Mouse (Mus musculus) kidney, postnatal 0 days (tissue): ENCODE data around the gene Gm10521. TPM values are rescaled to one million over a fixed set of nuclear protein-coding genes. Genes with fewer than 3 reads are reported as not detected.

ENCODE experiments used
- ATAC-seq: fragments of 200-750 bp; cut with Nextera tagmentation; replicated peaks from 2 replicates; pipeline ENCODE4 v1.8.0; 2017; ENCODE audit warnings: low read depth, moderate number of reproducible peaks, moderate TSS enrichment, moderate library complexity; ENCODE audit not compliant: low FRiP score
- DNase-seq: peaks from one replicate; pipeline ENCODE4 v3.0.0-alpha.2; 2016; ENCODE audit warnings: low spot score
- H3K27ac ChIP-seq: fragments of 300-500 bp; sonication (generic); 2 replicates; pipeline ENCODE4 v1.5.1; 2014; ENCODE audit warnings: mild to moderate bottlenecking
- H3K27me3 ChIP-seq: fragments of 300-500 bp; sonication (generic); 2 replicates; pipeline ENCODE4 v1.6.1; 2014; ENCODE audit warnings: low read length, mixed read lengths; ENCODE audit not compliant: insufficient read depth
- H3K36me3 ChIP-seq: fragments of 300-500 bp; sonication (generic); 2 replicates; pipeline ENCODE4 v1.6.1; 2014; ENCODE audit warnings: low read length, mixed read lengths; ENCODE audit not compliant: insufficient read depth
- H3K4me1 ChIP-seq: fragments of 300-500 bp; sonication (generic); replicated peaks from 2 replicates; pipeline ENCODE4 v1.6.1; 2014; ENCODE audit warnings: antibody characterized with exemption, low read length, mixed read lengths; ENCODE audit not compliant: insufficient read depth
- H3K4me2 ChIP-seq: fragments of 300-500 bp; sonication (generic); 2 replicates; pipeline ENCODE4 v1.6.1; 2014; ENCODE audit warnings: mild to moderate bottlenecking, low read length, moderate library complexity, mixed read lengths
- H3K4me3 ChIP-seq: fragments of 300-500 bp; sonication (generic); replicated peaks from 2 replicates; pipeline ENCODE4 v1.5.1; 2014; ENCODE audit warnings: low read depth, low read length
- H3K9ac ChIP-seq: fragments of 300-500 bp; sonication (generic); 2 replicates; pipeline ENCODE4 v1.6.1; 2014; ENCODE audit warnings: low read depth, low read length
- H3K9me3 ChIP-seq: fragments of 300-500 bp; sonication (generic); replicated peaks from 2 replicates; pipeline ENCODE4 v1.6.1; 2016; ENCODE audit warnings: low read length, inconsistent platforms, mixed read lengths
- CTCF ChIP-seq: IDR thresholded peaks from 2 replicates; pipeline ENCODE4 v1.5.1; 2016; ENCODE audit warnings: antibody characterized with exemption, low read depth, mild to moderate bottlenecking, moderate library complexity
- WGBS: fragments of 180-500 bp; shearing (Covaris S2); extraction: QIAGEN DNeasy Blood & Tissue Kit; methylation state at CpG from one replicate; pipeline ENCODE4 v1.1.7; 2014; 5-methylcytosine and 5-hydroxymethylcytosine counted together
- polyA plus RNA-seq: library from polyadenylated mRNA; unstranded; fragments of >200 nt; fragmentation: Nextera tagmentation; extraction: Ambion mirVana; gene quantifications from 2 replicates; pipeline ENCODE4 v1.2.1, GENCODE M21; 2015

Gm10521 gene
- polyA plus RNA-seq, 1 experiment from 2014 or later = not detected

DNA sequence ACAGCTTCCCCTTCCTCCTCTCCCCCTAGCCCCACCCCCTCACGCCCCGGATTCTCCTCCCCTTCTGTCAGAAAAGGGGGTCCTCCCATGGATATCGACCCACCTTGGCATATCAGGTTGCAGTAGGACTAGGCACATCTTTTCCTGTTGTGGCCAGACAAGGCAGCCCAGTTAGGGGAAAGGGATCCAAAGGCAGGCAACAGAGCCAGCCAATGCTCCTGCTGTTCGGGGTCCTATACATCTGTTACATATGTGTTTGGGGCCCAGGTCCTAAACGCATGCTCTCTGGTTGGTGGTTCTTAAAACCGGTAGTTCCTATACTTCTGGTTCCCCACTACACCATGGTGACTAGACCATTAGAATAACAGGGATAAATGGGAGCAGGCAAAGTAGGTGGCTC is 45.2 kb downstream of the Gm10521 start:
- Histone ChIP-seq H3K9me3 (no peaks in the 10 kb centered on the region), H3K36me3 (no peaks in the 10 kb centered on the region), H3K27me3 (no peaks in the 10 kb centered on the region), H3K4me2 (no peak overlapping the region), H3K9ac (no peak overlapping the region), H3K27ac (no peak overlapping the region), H3K4me1 (no peaks in the 10 kb centered on the region), H3K4me3 (no peak overlapping the region)
- TF ChIP-seq CTCF = no peak
- ATAC-seq (no peak), DNase-seq (no peak)
- 80% methylated on average over 6 of the region's 6 CpGs for WGBS

DNA sequence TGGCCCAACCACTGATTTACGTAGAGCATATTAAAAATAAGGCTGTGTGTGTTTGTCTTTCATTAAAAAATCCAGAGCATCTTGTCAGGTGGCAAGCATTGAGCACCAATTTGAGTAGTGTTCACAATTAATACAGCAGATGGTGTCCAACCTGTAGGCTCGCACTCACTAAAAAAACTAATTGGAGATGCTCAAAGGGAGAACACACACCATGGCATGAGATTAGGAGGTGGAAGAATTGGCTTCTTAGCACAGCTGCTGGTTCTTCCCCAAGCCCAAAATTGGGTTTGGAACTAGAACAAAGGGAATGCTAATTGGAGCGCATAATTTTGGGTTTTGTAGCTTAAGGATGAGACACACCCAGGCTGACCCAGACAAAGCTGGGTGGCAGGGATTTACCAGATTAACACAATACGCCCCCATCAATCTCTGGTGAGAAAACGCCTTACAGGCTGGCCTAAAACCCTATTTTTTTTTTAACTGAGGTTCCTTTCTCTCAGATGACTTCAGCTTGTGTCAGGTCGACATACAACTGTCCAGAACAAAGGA is 51.1 kb downstream of the Gm10521 start:
- 75% methylated on average over 6 of the region's 6 CpGs for WGBS
- H3K9me3 ChIP-seq = no peaks in the 10 kb centered on the region
- H3K27me3 ChIP-seq = no peaks in the 10 kb centered on the region

More for the DNA sequence above, 51.1 kb downstream of the Gm10521 start:
- no peaks in the 10 kb centered on the region for H3K36me3 ChIP-seq
- no peak overlapping the region for H3K4me3 ChIP-seq
- no peak overlapping the region for H3K4me2 ChIP-seq
- no peak for DNase-seq
- H3K9ac ChIP-seq = no peak overlapping the region
- H3K4me1 ChIP-seq = no peaks in the 10 kb centered on the region
- ATAC-seq = no peak
- TF ChIP-seq CTCF = no peak
- H3K27ac ChIP-seq = no peak overlapping the region

Other genes starting within 250 kb of the Gm10521 start
- not detected in 2 replicates for gene Slamf7, start 242.6 kb upstream of the Gm10521 start, polyA plus RNA-seq
- gene Cd48, start 213.7 kb upstream of the Gm10521 start, polyA plus RNA-seq = 2.8 and 3.8 TPM in 2 replicates
- gene Slamf1, start 128.5 kb upstream of the Gm10521 start, polyA plus RNA-seq = 0.03 and 0.10 TPM in 2 replicates
- gene Cd84, start 56.0 kb upstream of the Gm10521 start, polyA plus RNA-seq = 1.7 and 1.8 TPM in 2 replicates
- gene Slamf6, start 21.9 kb downstream of the Gm10521 start, polyA plus RNA-seq = 0.27 and 0.36 TPM in 2 replicates
- gene Vangl2, start 132.8 kb downstream of the Gm10521 start, polyA plus RNA-seq = 13.6 and 13.8 TPM in 2 replicates
- not detected in 2 replicates for gene Nhlh1, start 161.9 kb downstream of the Gm10521 start, polyA plus RNA-seq
- gene Copa, start 186.9 kb downstream of the Gm10521 start, polyA plus RNA-seq = 143 and 163 TPM in 2 replicates
- 129 and 135 TPM in 2 replicates for gene Ncstn, start 187.1 kb downstream of the Gm10521 start, polyA plus RNA-seq
- 133 and 136 TPM in 2 replicates for gene Pex19, start 231.1 kb downstream of the Gm10521 start, polyA plus RNA-seq